In the genomic region with DNA sequence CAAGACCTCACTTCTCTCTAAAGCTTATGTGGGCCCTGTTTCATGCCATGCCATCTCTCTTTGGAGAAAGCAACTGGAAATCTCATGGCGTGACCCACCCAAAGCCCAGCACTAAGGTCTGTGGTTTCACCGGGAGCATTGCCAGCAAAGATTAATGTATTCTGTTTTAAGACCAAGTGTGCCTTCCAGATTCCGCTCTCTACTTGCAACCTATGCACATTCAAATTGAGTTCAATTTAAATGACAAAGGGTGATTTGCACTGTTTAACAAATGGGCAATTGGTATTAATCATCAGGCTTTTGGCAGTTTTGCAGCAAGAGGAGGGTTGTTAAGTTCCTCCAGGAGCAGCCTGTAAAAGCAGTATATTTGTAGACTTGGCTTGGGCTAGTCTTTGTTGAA, we compare ENCODE assay signal across 15 mouse cellular contexts.
DNase-seq lines count a peak whose midpoint lies in the region; ATAC-seq and TF ChIP-seq lines count a peak whose summit lies in the region.
"Had no signal": no experiment of that assay in that cellular context is flagged by ENCODE, and none has a peak within 500 bp of the region (broad histone marks: within the 10 kb centered on the region; RNA-seq: fewer than 3 reads in every experiment).

No protein-coding gene starts in this region.

- no peaks in the 10 kb centered on the region for H3K27me3 ChIP-seq in kidney, postnatal 0 days (ENCODE audit: insufficient read depth, low read length)
- H3K27me3 ChIP-seq in limb, embryonic 15.5 days = no peaks in the 10 kb centered on the region
- no peaks in the 10 kb centered on the region for H3K27me3 ChIP-seq in cerebellum, adult 2 months (ENCODE audit: control insufficient read depth, insufficient read depth, low read length)
- H3K27me3 ChIP-seq in liver, embryonic 11.5 days (replicated peaks; ENCODE audit: control insufficient read depth, insufficient read depth, low read length) = no peaks in the 10 kb centered on the region
- H3K27me3 ChIP-seq: embryonic facial prominence, embryonic 13.5 days; kidney, embryonic 15.5 days had no signal

- H3K9ac ChIP-seq in kidney, postnatal 0 days (ENCODE audit: low read depth, low read length) = no peak overlapping the region
- no peak overlapping the region for H3K9ac ChIP-seq in ES-E14 (ENCODE audit: insufficient read depth, low read depth, low read length, poor library complexity, severe bottlenecking)
- H3K9ac ChIP-seq in limb, embryonic 15.5 days = no peak overlapping the region
- no peak overlapping the region for H3K9ac ChIP-seq in liver, embryonic 11.5 days (ENCODE audit: low read depth, low read length)
- H3K9ac ChIP-seq: embryonic facial prominence, embryonic 13.5 days; kidney, embryonic 15.5 days; liver, postnatal 0 days had no signal

- ATAC-seq in kidney, postnatal 0 days (replicated peaks; ENCODE audit: low FRiP score, low read depth) = no peak
- 0 out of 2 replicates have a peak, but pooled peaks have one; percentile 55 for ATAC-seq in limb, embryonic 15.5 days (ENCODE audit: insufficient number of reproducible peaks, low FRiP score, low TSS enrichment, low read depth)
- ATAC-seq in liver, embryonic 11.5 days (replicated peaks; ENCODE audit: low FRiP score) = no peak
- ATAC-seq: liver, postnatal 0 days had no signal

- no peak for TF ChIP-seq CTCF in kidney, postnatal 0 days (IDR thresholded peaks at IDR 0.05; ENCODE audit: low read depth)
- no peak for TF ChIP-seq CTCF in cerebellum, adult 2 months (IDR thresholded peaks at IDR 0.05; ENCODE audit: borderline replicate concordance, insufficient read depth, low read depth, low read length)

- in situ Hi-C loops in ES-E14 (cut with MboI; ENCODE audit: low sequenced_read_pairs in 2 of 2, unreplicated experiment in 2 of 2) = no loop called here

- DNase-seq in kidney, postnatal 0 days (ENCODE audit: low spot score) = peak; percentile 28
- DNase-seq in kidney, postnatal 36 days = no peak
- DNase-seq in ES-E14 (ENCODE audit: low read depth, low spot score) (peak; percentile 81), adipocyte (ENCODE audit: low spot score) (no peak)
- DNase-seq in fibroblast of lung, adult 2 months (ENCODE audit: low read depth) = peak; percentile 35
- no peak for DNase-seq in cerebellum, adult 2 months
- DNase-seq in liver, embryonic 11.5 days (ENCODE audit: low spot score) = no peak
- DNase-seq: adrenal gland, adult 2 months; cerebellum, adult 18-20 months; liver, postnatal 0 days; retina, postnatal 1 day had no signal

- H3K36me3 ChIP-seq in kidney, postnatal 0 days (ENCODE audit: insufficient read depth, low read length) = no peaks in the 10 kb centered on the region
- no peaks in the 10 kb centered on the region for H3K36me3 ChIP-seq in ES-E14 (ENCODE audit: control insufficient read depth, insufficient read depth, low read length, poor library complexity, severe bottlenecking)
- no peaks in the 10 kb centered on the region for H3K36me3 ChIP-seq in limb, embryonic 15.5 days
- no peaks in the 10 kb centered on the region for H3K36me3 ChIP-seq in liver, embryonic 11.5 days (ENCODE audit: control insufficient read depth, insufficient read depth, low read length)
- H3K36me3 ChIP-seq: embryonic facial prominence, embryonic 13.5 days; kidney, embryonic 15.5 days had no signal

- no peak overlapping the region for H3K4me2 ChIP-seq in kidney, postnatal 0 days (ENCODE audit: low read length)
- H3K4me2 ChIP-seq in limb, embryonic 15.5 days = no peak overlapping the region
- no peak overlapping the region for H3K4me2 ChIP-seq in liver, embryonic 11.5 days
- H3K4me2 ChIP-seq: embryonic facial prominence, embryonic 13.5 days; kidney, embryonic 15.5 days had no signal

- H3K9me3 ChIP-seq in kidney, postnatal 0 days (replicated peaks; ENCODE audit: low read length) = no peaks in the 10 kb centered on the region
- H3K9me3 ChIP-seq in ES-E14 (ENCODE audit: control insufficient read depth, insufficient read depth, low read depth, low read length) = no peaks in the 10 kb centered on the region
- H3K9me3 ChIP-seq in limb, embryonic 15.5 days = no peaks in the 10 kb centered on the region
- H3K9me3 ChIP-seq in liver, embryonic 11.5 days (ENCODE audit: control insufficient read depth, low read length) = no peaks in the 10 kb centered on the region
- H3K9me3 ChIP-seq: embryonic facial prominence, embryonic 13.5 days; kidney, embryonic 15.5 days had no signal

- H3K27ac ChIP-seq in kidney, postnatal 0 days = no peak overlapping the region
- H3K27ac ChIP-seq in ES-E14 (ENCODE audit: insufficient read depth, low read depth, low read length, poor library complexity, severe bottlenecking) = peak overlapping the region; percentile 72; the same call in 1 of the 2 replicates
- H3K27ac ChIP-seq in limb, embryonic 15.5 days = no peak overlapping the region
- H3K27ac ChIP-seq in cerebellum, adult 2 months (ENCODE audit: insufficient read depth, low read length) = no peak overlapping the region
- H3K27ac ChIP-seq in liver, embryonic 11.5 days (ENCODE audit: low read depth, low read length) = no peak overlapping the region
- H3K27ac ChIP-seq: embryonic facial prominence, embryonic 13.5 days; kidney, embryonic 15.5 days; left cerebral cortex, adult 2 months had no signal

- 43% methylated on average over 3 of the region's 3 CpGs for WGBS in kidney, postnatal 0 days
- WGBS in limb, embryonic 15.5 days = 28% methylated on average over 3 of the region's 3 CpGs
- WGBS in cerebellum, adult 2 months = 55% methylated on average over 3 of the region's 3 CpGs
- WGBS in liver, embryonic 11.5 days = 68% methylated on average over 3 of the region's 3 CpGs

- no peak overlapping the region for H3K4me3 ChIP-seq in kidney, postnatal 0 days (replicated peaks; ENCODE audit: low read depth, low read length)
- no peak overlapping the region for H3K4me3 ChIP-seq in ES-E14 (ENCODE audit: insufficient read depth in 1 of 2, low read depth in 1 of 2, low read length in 2 of 2, poor library complexity in 1 of 2, severe bottlenecking in 1 of 2)
- no peak overlapping the region for H3K4me3 ChIP-seq in limb, embryonic 15.5 days
- H3K4me3 ChIP-seq in cerebellum, adult 2 months (replicated peaks; ENCODE audit: insufficient read depth, low read depth, low read length) = no peak overlapping the region
- no peak overlapping the region for H3K4me3 ChIP-seq in liver, embryonic 11.5 days (ENCODE audit: low read depth, low read length)
- H3K4me3 ChIP-seq: embryonic facial prominence, embryonic 13.5 days; kidney, embryonic 15.5 days; left cerebral cortex, adult 2 months had no signal

- TF ChIP-seq POLR2A in cerebellum, adult 2 months (IDR thresholded peaks at IDR 0.05; ENCODE audit: borderline replicate concordance, insufficient read depth, low read length) = no peak

- H3K4me1 ChIP-seq in kidney, postnatal 0 days (replicated peaks; ENCODE audit: insufficient read depth, low read length) = no peaks in the 10 kb centered on the region
- peaks cover 9 to 21% of the 10 kb centered on the region in 2 experiments for H3K4me1 ChIP-seq in ES-E14 (ENCODE audit: control insufficient read depth in 2 of 2, insufficient read depth in 2 of 2, low read length in 2 of 2, poor library complexity in 1 of 2)
- no peaks in the 10 kb centered on the region for H3K4me1 ChIP-seq in limb, embryonic 15.5 days
- H3K4me1 ChIP-seq in cerebellum, adult 2 months (ENCODE audit: control insufficient read depth, insufficient read depth, low read length) = peaks cover 2% of the 10 kb centered on the region; the same call in 1 of the 2 replicates
- no peaks in the 10 kb centered on the region for H3K4me1 ChIP-seq in liver, embryonic 11.5 days (replicated peaks; ENCODE audit: control insufficient read depth, insufficient read depth, low read length)
- H3K4me1 ChIP-seq: embryonic facial prominence, embryonic 13.5 days; kidney, embryonic 15.5 days had no signal

TF ChIP-seq in ES-E14, 5 proteins besides CTCF, POLR2A, EP300 and RAD21:
- peak; percentile 70; the same call in 1 of the 2 replicates for TF ChIP-seq CHD2 (IDR thresholded peaks at IDR 0.05; ENCODE audit: low read depth, low read length)
- TF ChIP-seq ZC3H11A (IDR thresholded peaks at IDR 0.05; ENCODE audit: borderline replicate concordance, low read depth, low read length) = no peak

Comparison
In these comparisons a context has a peak if more than half of its experiments do, and no peak if none do; other contexts are left out.
1. DNase-seq: peak in kidney, postnatal 0 days (single experiment), ES-E14 (single experiment) and fibroblast of lung, adult 2 months (single experiment); none in kidney, postnatal 36 days (0 of 2), adipocyte (single experiment), cerebellum, adult 2 months (0 of 2) and liver, embryonic 11.5 days (single experiment).